Mouse (Mus musculus) spleen, adult 2 months (tissue): ENCODE results near the gene Mical2. TPM values are rescaled to one million over a fixed set of nuclear protein-coding genes. Genes with fewer than 3 reads are reported as not detected.

Source experiments
- DNase-seq, 2 experiments: peaks; one replicate each; pipeline versions ENCODE4 v3.0.0 to v3.0.0-alpha.2; 2012 to 2021; ENCODE audit warnings: low spot score in 2 of 2, low read depth in 1 of 2
- H3K27ac ChIP-seq: fragments of 200-500 bp; 2 replicates; pipeline ENCODE4 v1.5.1; 2012; ENCODE audit warnings: low read length, inconsistent platforms; ENCODE audit not compliant: insufficient read depth
- H3K27me3 ChIP-seq: fragments of 200-500 bp; 2 replicates; pipeline ENCODE4 v1.6.1; 2012; ENCODE audit warnings: mild to moderate bottlenecking, moderate library complexity, low read length, inconsistent platforms; ENCODE audit not compliant: control insufficient read depth, insufficient read depth
- H3K36me3 ChIP-seq: fragments of 200-500 bp; 2 replicates; pipeline ENCODE4 v1.6.1; 2012; ENCODE audit warnings: mild to moderate bottlenecking, low read length, inconsistent platforms; ENCODE audit not compliant: control insufficient read depth, insufficient read depth
- H3K4me1 ChIP-seq: fragments of 200-500 bp; 2 replicates; pipeline ENCODE4 v1.6.1; 2011; ENCODE audit warnings: inconsistent platforms; ENCODE audit not compliant: control insufficient read depth, insufficient read depth, insufficient read length
- H3K4me3 ChIP-seq: fragments of 200-500 bp; 2 replicates; pipeline ENCODE4 v1.5.1; 2011; ENCODE audit warnings: mild to moderate bottlenecking, inconsistent platforms; ENCODE audit not compliant: insufficient read depth, insufficient read length; ENCODE audit errors: extremely low read depth
- CTCF ChIP-seq: fragments of 200-500 bp; IDR thresholded peaks from 2 replicates; pipeline ENCODE4 v1.5.1; 2011; ENCODE audit warnings: mild to moderate bottlenecking, inconsistent platforms; ENCODE audit not compliant: insufficient read depth, insufficient read length, insufficient replicate concordance; ENCODE audit errors: extremely low read depth
- POLR2A ChIP-seq: fragments of 200-500 bp; IDR thresholded peaks from 2 replicates; pipeline ENCODE4 v1.6.1; 2011; ENCODE audit warnings: low read depth, low read length, inconsistent platforms
- WGBS: fragments of 180-500 bp; shearing (Covaris S2); methylation state at CpG from one replicate; pipeline ENCODE4 v1.1.7; 2018; 5-methylcytosine and 5-hydroxymethylcytosine counted together
- polyA plus RNA-seq: library from polyadenylated mRNA; depleted of rRNA; stranded (reverse); fragments of >200 nt; gene quantifications from 2 replicates; pipeline ENCODE4 v1.2.3, GENCODE M21; 2012

Gene Mical2
- polyA plus RNA-seq, 1 experiment: 3.1 TPM

- TF ChIP-seq CTCF (no peak), POLR2A (no peak)
- Histone ChIP-seq H3K4me1 (no peaks in the 10 kb centered on the region), H3K27ac (no peak overlapping the region), H3K36me3 (no peaks in the 10 kb centered on the region), H3K4me3 (no peak overlapping the region), H3K27me3 (no peaks in the 10 kb centered on the region)
- WGBS: 94% methylated on average over 8 of the region's 8 CpGs
- no peak for DNase-seq
Measured at GRCm38 (mm10) chr7:112304382-112304781, 78.7 kb downstream of the Mical2 start.

- DNase-seq: no peak
- Histone ChIP-seq H3K27ac (no peak overlapping the region), H3K4me1 (no peaks in the 10 kb centered on the region), H3K27me3 (no peaks in the 10 kb centered on the region), H3K4me3 (no peak overlapping the region), H3K36me3 (no peaks in the 10 kb centered on the region)
- 92% methylated on average over 11 of the region's 11 CpGs for WGBS
- TF ChIP-seq POLR2A (no peak), CTCF (no peak)
Measured at GRCm38 (mm10) chr7:112309289-112310016, 83.8 kb downstream of the Mical2 start.

GRCm38 (mm10) chr7:112310017-112310360, 84.3 kb downstream of the Mical2 start:
- 90% methylated on average over 4 of the region's 4 CpGs for WGBS
- Histone ChIP-seq H3K4me1 (no peaks in the 10 kb centered on the region), H3K36me3 (no peaks in the 10 kb centered on the region), H3K4me3 (no peak overlapping the region), H3K27me3 (no peaks in the 10 kb centered on the region), H3K27ac (no peak overlapping the region)
- no peak for DNase-seq
- TF ChIP-seq CTCF (no peak), POLR2A (no peak)

GRCm38 (mm10) chr7:112313211-112313610, 87.6 kb downstream of the Mical2 start:
- no peak for DNase-seq
- no peak for TF ChIP-seq POLR2A
- WGBS: 87% methylated on average over 5 of the region's 5 CpGs
- Histone ChIP-seq H3K27ac (no peak overlapping the region), H3K4me3 (no peak overlapping the region), H3K36me3 (no peaks in the 10 kb centered on the region), H3K27me3 (no peaks in the 10 kb centered on the region), H3K4me1 (no peaks in the 10 kb centered on the region)

DNA sequence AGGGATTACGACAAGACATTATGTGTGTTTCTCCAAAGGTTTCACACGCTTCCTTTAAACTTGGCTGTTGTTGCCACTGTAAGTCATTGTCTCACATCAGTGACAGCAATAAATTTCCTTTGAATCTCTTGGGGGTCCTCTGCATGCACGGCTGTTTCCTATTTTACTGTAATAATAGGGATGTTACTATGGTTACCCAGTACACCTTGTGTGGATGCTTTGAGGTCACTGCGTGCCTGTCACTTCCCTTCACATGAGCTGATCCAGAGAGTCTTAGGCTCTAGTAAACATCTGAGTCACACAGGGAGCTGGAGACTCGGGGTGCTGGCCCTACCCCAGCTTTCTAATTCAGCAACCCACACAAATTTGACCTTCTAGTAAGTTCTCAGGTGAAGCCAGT, 88.0 kb downstream of the Mical2 start:
- no peaks in the 10 kb centered on the region for H3K36me3 ChIP-seq
- no peaks in the 10 kb centered on the region for H3K4me1 ChIP-seq
- no peaks in the 10 kb centered on the region for H3K27me3 ChIP-seq
- no peak overlapping the region for H3K27ac ChIP-seq
- TF ChIP-seq CTCF (no peak), POLR2A (no peak)
- no peak for DNase-seq
- H3K4me3 ChIP-seq: no peak overlapping the region
- 54% methylated on average over 5 of the region's 5 CpGs for WGBS

- no peak for DNase-seq
Measured at GRCm38 (mm10) chr7:112316239-112316638, 90.6 kb downstream of the Mical2 start.

GRCm38 (mm10) chr7:112317491-112317890, 91.8 kb downstream of the Mical2 start:
- TF ChIP-seq CTCF (no peak), POLR2A (no peak)
- Histone ChIP-seq H3K36me3 (no peaks in the 10 kb centered on the region), H3K4me1 (peaks cover 3% of the 10 kb centered on the region; the same call in 1 of the 2 replicates), H3K27ac (no peak overlapping the region), H3K4me3 (no peak overlapping the region), H3K27me3 (no peaks in the 10 kb centered on the region)
- 83% methylated on average over 5 of the region's 5 CpGs for whole genome bisulfite sequencing
- no peak for DNase-seq

More at GRCm38 (mm10) chr7:112316239-112316638, 90.6 kb downstream of the Mical2 start:
- TF ChIP-seq CTCF: no peak
- no peak for TF ChIP-seq POLR2A
- Histone ChIP-seq H3K27ac (no peak overlapping the region), H3K27me3 (no peaks in the 10 kb centered on the region), H3K4me3 (no peak overlapping the region), H3K4me1 (no peaks in the 10 kb centered on the region), H3K36me3 (no peaks in the 10 kb centered on the region)
- 44% methylated on average over 1 of the region's 1 CpGs for WGBS
